Mouse (Mus musculus): ENCODE data around the gene Gm17387. TPM values are rescaled to one million over a fixed set of nuclear protein-coding genes. Genes with fewer than 3 reads are reported as not detected.

Gene Gm17387
- total and polyA plus RNA-seq, 2 experiments from 2014 or later, result not detected

- no peak overlapping the region for H3K4me2 ChIP-seq (ENCODE audit: low read depth, low read length, poor library complexity, severe bottlenecking)
- H3K27me3 ChIP-seq (ENCODE audit: insufficient read depth, low read length), result no peaks in the 10 kb centered on the region
- no peak overlapping the region for H3K27ac ChIP-seq (ENCODE audit: low read depth, low read length)
- no peaks in the 10 kb centered on the region for H3K4me1 ChIP-seq (ENCODE audit: insufficient read depth, low read length)
- DNase-seq (ENCODE audit: low spot score), result no peak
- WGBS, result 88% methylated on average over 14 of the region's 14 CpGs
- H3K9ac ChIP-seq (replicated peaks; ENCODE audit: low read length, poor library complexity, severe bottlenecking), result no peak overlapping the region
- no peak overlapping the region for H3K4me3 ChIP-seq (ENCODE audit: low read depth, low read length)
- H3K36me3 ChIP-seq (ENCODE audit: insufficient read depth, low read length), result no peaks in the 10 kb centered on the region
- H3K9me3 ChIP-seq (ENCODE audit: low read length), result no peaks in the 10 kb centered on the region
- no peak for TF ChIP-seq CTCF (IDR thresholded peaks at IDR 0.05)
- ATAC-seq (ENCODE audit: low FRiP score), result no peak
Observed at GRCm38 (mm10) chr7:141021489-141022449, 7.2 kb upstream of the Gm17387 start.

GRCm38 (mm10) chr7:141024865-141025838 is 3.8 kb upstream of the Gm17387 start:
- H3K4me3 ChIP-seq (ENCODE audit: low read depth, low read length), result no peak overlapping the region
- DNase-seq (ENCODE audit: low spot score) (peak; percentile 62), ATAC-seq (ENCODE audit: low FRiP score) (peak; percentile 60; the same call in 1 of the 2 replicates)
- H3K4me2 ChIP-seq (ENCODE audit: low read depth, low read length, poor library complexity, severe bottlenecking), result no peak overlapping the region
- H3K4me1 ChIP-seq (ENCODE audit: insufficient read depth, low read length), result no peaks in the 10 kb centered on the region
- H3K27me3 ChIP-seq (ENCODE audit: insufficient read depth, low read length), result no peaks in the 10 kb centered on the region
- no peaks in the 10 kb centered on the region for H3K9me3 ChIP-seq (ENCODE audit: low read length)
- no peak for TF ChIP-seq CTCF (IDR thresholded peaks at IDR 0.05)
- H3K9ac ChIP-seq (replicated peaks; ENCODE audit: low read length, poor library complexity, severe bottlenecking), result no peak overlapping the region
- WGBS, result 18% methylated on average over 6 of the region's 6 CpGs
- peak overlapping the region; percentile 62; the same call in 1 of the 2 replicates for H3K27ac ChIP-seq (ENCODE audit: low read depth, low read length)
- no peaks in the 10 kb centered on the region for H3K36me3 ChIP-seq (ENCODE audit: insufficient read depth, low read length)

- no peak for TF ChIP-seq CTCF (IDR thresholded peaks at IDR 0.05)
- H3K4me3 ChIP-seq (ENCODE audit: low read depth, low read length), result no peak overlapping the region
- peak; percentile 46 for DNase-seq (ENCODE audit: low spot score)
- no peaks in the 10 kb centered on the region for H3K9me3 ChIP-seq (ENCODE audit: low read length)
- H3K4me1 ChIP-seq (ENCODE audit: insufficient read depth, low read length), result no peaks in the 10 kb centered on the region
- H3K9ac ChIP-seq (replicated peaks; ENCODE audit: low read length, poor library complexity, severe bottlenecking), result no peak overlapping the region
- H3K27me3 ChIP-seq (ENCODE audit: insufficient read depth, low read length), result no peaks in the 10 kb centered on the region
- H3K36me3 ChIP-seq (ENCODE audit: insufficient read depth, low read length), result no peaks in the 10 kb centered on the region
- peak overlapping the region; percentile 62; the same call in 1 of the 2 replicates for H3K27ac ChIP-seq (ENCODE audit: low read depth, low read length)
- WGBS, result 23% methylated on average over 6 of the region's 6 CpGs
- no peak for ATAC-seq (ENCODE audit: low FRiP score)
- no peak overlapping the region for H3K4me2 ChIP-seq (ENCODE audit: low read depth, low read length, poor library complexity, severe bottlenecking)
Observed at GRCm38 (mm10) chr7:141026097-141026739, 2.7 kb upstream of the Gm17387 start.

- ATAC-seq (ENCODE audit: low FRiP score) (no peak), DNase-seq (ENCODE audit: low spot score) (no peak)
- no peak overlapping the region for H3K4me3 ChIP-seq (ENCODE audit: low read depth, low read length)
- no peak overlapping the region for H3K27ac ChIP-seq (ENCODE audit: low read depth, low read length)
- no peak overlapping the region for H3K4me2 ChIP-seq (ENCODE audit: low read depth, low read length, poor library complexity, severe bottlenecking)
- no peak overlapping the region for H3K9ac ChIP-seq (replicated peaks; ENCODE audit: low read length, poor library complexity, severe bottlenecking)
- WGBS, result 48% methylated on average over 5 of the region's 5 CpGs
- TF ChIP-seq CTCF (IDR thresholded peaks at IDR 0.05), result no peak
- H3K4me1 ChIP-seq (ENCODE audit: insufficient read depth, low read length), result no peaks in the 10 kb centered on the region
- no peaks in the 10 kb centered on the region for H3K27me3 ChIP-seq (ENCODE audit: insufficient read depth, low read length)
- no peaks in the 10 kb centered on the region for H3K9me3 ChIP-seq (ENCODE audit: low read length)
- no peaks in the 10 kb centered on the region for H3K36me3 ChIP-seq (ENCODE audit: insufficient read depth, low read length)
Observed at GRCm38 (mm10) chr7:141026740-141027098, 2.2 kb upstream of the Gm17387 start.

GRCm38 (mm10) chr7:141030390-141030789 is 1.5 kb downstream of the Gm17387 start:
- 39% methylated on average over 3 of the region's 3 CpGs for WGBS
- TF ChIP-seq CTCF (IDR thresholded peaks at IDR 0.05), result no peak
- Histone ChIP-seq H3K36me3 (ENCODE audit: insufficient read depth, low read length) (no peaks in the 10 kb centered on the region), H3K27me3 (ENCODE audit: insufficient read depth, low read length) (no peaks in the 10 kb centered on the region), H3K9ac (replicated peaks; ENCODE audit: low read length, poor library complexity, severe bottlenecking) (no peak overlapping the region), H3K4me2 (ENCODE audit: low read depth, low read length, poor library complexity, severe bottlenecking) (no peak overlapping the region), H3K4me1 (ENCODE audit: insufficient read depth, low read length) (no peaks in the 10 kb centered on the region), H3K4me3 (ENCODE audit: low read depth, low read length) (no peak overlapping the region), H3K27ac (ENCODE audit: low read depth, low read length) (no peak overlapping the region), H3K9me3 (ENCODE audit: low read length) (no peaks in the 10 kb centered on the region)
- ATAC-seq (ENCODE audit: low FRiP score) (no peak), DNase-seq (ENCODE audit: low spot score) (no peak)

All from midbrain, postnatal 0 days (tissue).